Comparison of ENCODE assay signal across 8 mouse cellular contexts in genomic region chr2:174333239-174333890, GRCm38 (mm10). TPM values are rescaled to one million over a fixed set of nuclear protein-coding genes. Genes with fewer than 3 reads are reported as not detected.
A peak's percentile ranks its signal among the peaks of the same experiment; 100 is the strongest.
DNase-seq lines count a peak whose midpoint lies in the region; ATAC-seq and TF ChIP-seq lines count a peak whose summit lies in the region.

No protein-coding gene starts in this region.

- 0 out of 2 replicates have a peak, but pooled peaks cover 4% of the 10 kb centered on the region for H3K9me3 ChIP-seq in heart, embryonic 16.5 days (replicated peaks; ENCODE audit: control insufficient read depth, low read length)
- no peaks in the 10 kb centered on the region for H3K9me3 ChIP-seq in liver, embryonic 14.5 days (ENCODE audit: control insufficient read depth, low read length)

- TF ChIP-seq EP300 in liver, embryonic 14.5 days (IDR thresholded peaks at IDR 0.05; ENCODE audit: low read depth): no peak

- H3K27me3 ChIP-seq in C2C12 (ENCODE audit: control insufficient read depth, insufficient read depth, insufficient read length): no peaks in the 10 kb centered on the region
- H3K27me3 ChIP-seq in heart, embryonic 16.5 days (ENCODE audit: control insufficient read depth, insufficient read depth, low read length): no peaks in the 10 kb centered on the region
- no peaks in the 10 kb centered on the region for H3K27me3 ChIP-seq in liver, embryonic 14.5 days (ENCODE audit: control insufficient read depth, insufficient read depth, low read length)

- TF ChIP-seq CTCF in C2C12 (IDR thresholded peaks at IDR 0.05; ENCODE audit: control insufficient read depth, insufficient read depth, insufficient read length): no peak
- no peak for TF ChIP-seq CTCF in liver, embryonic 14.5 days (IDR thresholded peaks at IDR 0.05; ENCODE audit: low read depth)

- no peak overlapping the region for H3K4me3 ChIP-seq in C2C12 (ENCODE audit: insufficient read depth, poor library complexity, severe bottlenecking)
- H3K4me3 ChIP-seq in heart, embryonic 16.5 days (ENCODE audit: low read length): 0 out of 2 replicates have a peak overlapping the region, but pooled peaks have one; percentile 10
- no peak overlapping the region for H3K4me3 ChIP-seq in liver, embryonic 14.5 days (ENCODE audit: insufficient read depth in 1 of 2, low read depth in 2 of 2, low read length in 2 of 2)

- H3K79me3 ChIP-seq in C2C12 (ENCODE audit: low read depth): peaks cover 78% of the 10 kb centered on the region

- intact Hi-C loops in heart, postnatal 25 days (cut with DNase I): no loop called here

- H3K79me2 ChIP-seq in C2C12 (ENCODE audit: control insufficient read depth, insufficient read depth): peaks cover 92% of the 10 kb centered on the region

- H3K9ac ChIP-seq in heart, embryonic 16.5 days (ENCODE audit: low read length): 0 out of 2 replicates have a peak overlapping the region, but pooled peaks have one; percentile 18
- H3K9ac ChIP-seq in liver, embryonic 14.5 days (replicated peaks): peak overlapping the region; percentile 13

- peak; percentile 89 for DNase-seq in heart, adult 11 months
- no peak for DNase-seq in heart, postnatal 25 days (ENCODE audit: low spot score)
- no peak for DNase-seq in liver, embryonic 14.5 days (ENCODE audit: low read depth in 3 of 3, low spot score in 3 of 3)
- no peak for DNase-seq in ovary, postnatal 36 days (ENCODE audit: low spot score)
- no peak for DNase-seq in cerebellum, postnatal 36 days
- no peak for DNase-seq in spleen, adult 12 weeks (ENCODE audit: low spot score)

- ATAC-seq in heart, embryonic 16.5 days (replicated peaks; ENCODE audit: extremely low read depth, insufficient read depth, low FRiP score): no peak
- ATAC-seq in liver, embryonic 14.5 days (ENCODE audit: insufficient read depth): no peak

- peaks cover 37% of the 10 kb centered on the region for H3K36me3 ChIP-seq in C2C12 (ENCODE audit: control insufficient read depth, insufficient read depth)
- 0 out of 2 replicates have a peak, but pooled peaks cover 2% of the 10 kb centered on the region for H3K36me3 ChIP-seq in heart, embryonic 16.5 days (ENCODE audit: control insufficient read depth, insufficient read depth)
- H3K36me3 ChIP-seq in liver, embryonic 14.5 days (replicated peaks; ENCODE audit: control insufficient read depth, insufficient read depth, low read depth): no peaks in the 10 kb centered on the region; the same call in none of the 2 replicates

- peaks cover 67% of the 10 kb centered on the region for H3K4me1 ChIP-seq in heart, embryonic 16.5 days (ENCODE audit: control insufficient read depth, insufficient read depth, low read length)
- H3K4me1 ChIP-seq in liver, embryonic 14.5 days (replicated peaks; ENCODE audit: control insufficient read depth in 2 of 2, insufficient read depth in 2 of 2, low read length in 1 of 2): peaks cover 21 to 25% of the 10 kb centered on the region in 2 experiments

- 36% methylated on average over 7 of the region's 7 CpGs for WGBS in heart, embryonic 16.5 days
- 28% methylated on average over 7 of the region's 7 CpGs for WGBS in liver, embryonic 14.5 days (ENCODE audit: insufficient replicate concordance)

- peak overlapping the region; percentile 52; the same call in 1 of the 2 replicates for H3K27ac ChIP-seq in heart, embryonic 16.5 days (ENCODE audit: low read length)
- no peak overlapping the region for H3K27ac ChIP-seq in liver, embryonic 14.5 days

- H3ac ChIP-seq in C2C12 (ENCODE audit: control insufficient read depth, insufficient read length, low read depth): no peak overlapping the region

- peak overlapping the region; percentile 72 for H3K4me2 ChIP-seq in heart, embryonic 16.5 days (ENCODE audit: low read depth, low read length)
- peak overlapping the region; percentile 98 for H3K4me2 ChIP-seq in liver, embryonic 14.5 days (ENCODE audit: low read depth)

TF ChIP-seq in C2C12, 6 proteins besides CTCF, POLR2A, EP300 and RAD21:
- TF ChIP-seq MAX (IDR thresholded peaks at IDR 0.05): peak; percentile 38
- TF ChIP-seq CEBPB (IDR thresholded peaks at IDR 0.05; ENCODE audit: low read depth): no peak
- peak; percentile 88 for TF ChIP-seq MYOD1 (IDR thresholded peaks at IDR 0.05; ENCODE audit: control insufficient read depth, insufficient read length, low read depth)

RNA-seq across cellular contexts. Expression of gene Gm20721, which starts 13.1 kb away (rescaled TPM):
- 1 to 10 TPM; 1.6 to 2.2 TPM for total RNA-seq in heart, postnatal 25 days (2021)
- polyA plus RNA-seq in C2C12 (2012; fragmentation: generic; extraction: Trizol): 2.9 TPM
- polyA plus RNA-seq in heart, embryonic 16.5 days (2015; fragmentation: Nextera tagmentation; extraction: Ambion mirVana): 33.4 and 41.6 TPM in 2 replicates
- polyA plus RNA-seq in liver, embryonic 14.5 days (2012; rRNA removed): 0.14 and 0.74 TPM in 2 replicates
- polyA plus RNA-seq in liver, embryonic 14.5 days (2014; fragmentation: Nextera tagmentation; extraction: Ambion mirVana): 0.64 and 0.88 TPM in 2 replicates

RNA-seq across cellular contexts. Expression of gene Gnas, which starts 49.2 kb away (rescaled TPM):
- 1,000 to 10,000 TPM; 1,170 to 1,213 TPM for total RNA-seq in heart, postnatal 25 days (2021)
- 1,078 TPM for polyA plus RNA-seq in C2C12 (2012; fragmentation: generic; extraction: Trizol)
- 1,284 and 1,464 TPM in 2 replicates for polyA plus RNA-seq in heart, embryonic 16.5 days (2015; fragmentation: Nextera tagmentation; extraction: Ambion mirVana)
- polyA plus RNA-seq in liver, embryonic 14.5 days (2012; rRNA removed): 231 and 302 TPM in 2 replicates
- polyA plus RNA-seq in liver, embryonic 14.5 days (2014; fragmentation: Nextera tagmentation; extraction: Ambion mirVana): 286 and 331 TPM in 2 replicates
